Mouse (Mus musculus): ENCODE results near the gene Inhbe. TPM values are rescaled to one million over a fixed set of nuclear protein-coding genes. Genes with fewer than 3 reads are reported as not detected.

Inhbe gene
- polyA plus RNA-seq, 1 experiment from 2014 or later, result 0.03 TPM

DNA sequence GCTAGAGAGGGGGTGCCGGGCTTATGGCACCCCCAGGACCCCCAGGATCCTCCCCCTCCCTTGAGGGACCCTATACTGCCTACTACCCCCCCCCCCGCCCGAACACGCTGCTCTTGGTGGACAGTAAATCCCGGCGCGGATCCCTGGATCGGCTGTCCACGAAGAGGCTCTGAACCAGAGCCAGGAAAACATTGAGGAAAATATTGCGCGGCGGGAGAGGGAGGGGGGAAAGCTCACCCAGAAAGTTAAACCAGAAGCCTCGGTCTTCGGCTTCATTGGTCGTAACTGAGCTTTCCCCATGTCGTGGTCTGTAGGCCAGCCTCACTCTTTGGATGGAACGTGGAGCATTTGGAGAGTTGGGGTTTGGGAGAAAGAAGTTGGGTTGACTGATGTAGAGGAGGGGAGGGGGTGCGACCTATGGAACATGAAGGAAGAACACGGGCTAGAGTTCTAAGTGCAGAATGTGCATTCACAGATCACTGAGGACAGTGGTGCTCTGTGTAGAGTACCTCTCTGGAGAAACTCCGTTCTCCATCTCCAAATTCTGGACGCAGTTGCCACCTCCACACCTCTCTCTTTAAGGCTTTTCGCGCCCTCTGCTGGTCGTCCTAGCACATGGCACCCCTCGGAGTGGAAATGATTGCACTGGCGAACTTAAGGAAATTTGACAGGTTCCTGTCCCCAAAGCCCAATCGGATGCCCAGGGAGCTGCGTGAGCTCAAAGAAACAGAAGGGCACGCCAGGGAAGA, 12.1 kb downstream of the Inhbe start, which contains the start of gene Gli1:
Gene Gli1 (minus strand): TSS at position 84 of the 749 bp plus-strand sequence.
- H3K27me3 ChIP-seq, result peaks cover 35% of the 10 kb centered on the region
- under 1% methylated on average over 29 of the region's 29 CpGs for WGBS
- H3K27ac ChIP-seq, result 0 out of 2 replicates have a peak within 1 kb of the TSS, but pooled peaks have one; percentile 1
- H3K36me3 ChIP-seq, result no peaks in the 10 kb centered on the region
- peak within 1 kb of the TSS; percentile 59 for H3K4me3 ChIP-seq
- H3K9me3 ChIP-seq (replicated peaks), result no peaks in the 10 kb centered on the region
- H3K4me1 ChIP-seq (replicated peaks), result peaks cover 36% of the 10 kb centered on the region
- H3K9ac ChIP-seq, result 0 out of 2 replicates have a peak within 1 kb of the TSS, but pooled peaks have one; percentile 22
- peak; percentile 35; the same call in 1 of the 2 replicates for ATAC-seq (replicated peaks; ENCODE audit: insufficient number of reproducible peaks, insufficient read depth, low FRiP score, low read depth)
- peak within 1 kb of the TSS; percentile 98 for H3K4me2 ChIP-seq

DNA sequence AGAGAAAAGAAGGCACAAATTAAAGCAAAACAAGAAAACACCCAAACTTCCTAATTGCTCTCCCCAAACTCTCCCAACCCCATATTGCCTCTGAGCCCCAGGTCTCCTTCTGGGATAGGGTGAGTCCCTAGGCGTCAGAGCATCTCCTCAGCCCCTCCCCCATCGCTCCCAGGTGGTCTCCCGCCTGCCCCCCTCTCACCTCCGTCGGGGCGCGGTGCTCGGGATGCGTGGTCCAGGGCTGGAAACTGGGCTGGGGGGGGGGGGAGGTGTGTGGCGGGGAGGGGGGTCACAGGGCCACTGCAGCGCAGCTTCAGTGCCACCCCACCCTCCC, 12.9 kb downstream of the Inhbe start:
- 0 out of 2 replicates have a peak overlapping the region, but pooled peaks have one; percentile 22 for H3K9ac ChIP-seq
- no peak for ATAC-seq (replicated peaks; ENCODE audit: insufficient number of reproducible peaks, insufficient read depth, low FRiP score, low read depth)
- WGBS, result 0% methylated on average over 7 of the region's 11 CpGs

DNA sequence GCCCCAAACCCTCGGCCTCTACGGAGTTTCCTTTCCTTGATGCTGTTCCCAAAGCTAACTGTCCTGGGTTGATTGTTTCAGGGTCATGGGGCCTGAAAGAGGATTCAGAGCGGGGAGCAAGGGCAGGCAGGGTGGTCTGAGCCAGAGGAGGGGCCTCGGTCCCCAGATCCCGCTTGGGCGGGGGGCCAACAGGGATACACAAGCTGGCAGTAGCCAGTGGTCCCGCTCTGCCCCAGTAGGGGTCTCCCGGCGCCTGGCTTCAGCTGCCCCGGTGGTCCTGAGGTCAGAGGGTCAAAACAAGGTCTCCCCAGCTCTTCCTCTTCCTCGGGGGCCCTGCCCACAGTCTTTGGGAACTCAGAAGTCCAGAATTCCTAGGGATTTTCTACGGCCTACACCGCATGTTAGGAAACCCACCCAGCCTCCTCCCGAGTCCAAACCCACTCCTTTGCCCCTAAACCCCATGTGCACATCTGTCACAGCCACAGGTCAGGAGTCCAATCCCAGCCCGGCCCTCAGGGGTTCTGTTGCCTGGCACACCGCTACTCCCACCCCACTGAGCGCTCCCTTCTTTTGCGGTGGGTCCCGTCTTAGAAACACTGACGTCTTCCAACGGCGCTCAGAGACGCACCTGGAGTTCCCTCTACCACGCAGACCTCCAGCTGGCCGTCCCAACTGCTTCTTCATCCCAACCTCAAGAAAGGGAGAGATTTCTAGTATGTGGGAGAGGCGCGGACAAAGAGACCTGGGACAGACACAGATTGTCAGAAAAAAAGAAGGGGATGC, 13.4 kb downstream of the Inhbe start:
- no peaks in the 10 kb centered on the region for H3K9me3 ChIP-seq (replicated peaks)
- 0 out of 2 replicates have a peak overlapping the region, but pooled peaks have one; percentile 1 for H3K27ac ChIP-seq
- H3K27me3 ChIP-seq, result peaks cover 48% of the 10 kb centered on the region
- H3K4me3 ChIP-seq, result peak overlapping the region; percentile 59
- H3K36me3 ChIP-seq, result no peaks in the 10 kb centered on the region
- H3K4me1 ChIP-seq (replicated peaks), result peaks cover 36% of the 10 kb centered on the region
- 3% methylated on average over 27 of the region's 27 CpGs for WGBS
- no peak overlapping the region; the same call in 1 of the 2 replicates for H3K9ac ChIP-seq
- ATAC-seq (replicated peaks; ENCODE audit: insufficient number of reproducible peaks, insufficient read depth, low FRiP score, low read depth), result no peak
- peak overlapping the region; percentile 98 for H3K4me2 ChIP-seq

More for the DNA sequence above, 12.9 kb downstream of the Inhbe start:
- Histone ChIP-seq H3K4me2 (peak overlapping the region; percentile 98), H3K4me3 (peak overlapping the region; percentile 59), H3K4me1 (replicated peaks) (peaks cover 36% of the 10 kb centered on the region), H3K9me3 (replicated peaks) (no peaks in the 10 kb centered on the region), H3K36me3 (no peaks in the 10 kb centered on the region), H3K27me3 (peaks cover 43% of the 10 kb centered on the region), H3K27ac (no peak overlapping the region)

DNA sequence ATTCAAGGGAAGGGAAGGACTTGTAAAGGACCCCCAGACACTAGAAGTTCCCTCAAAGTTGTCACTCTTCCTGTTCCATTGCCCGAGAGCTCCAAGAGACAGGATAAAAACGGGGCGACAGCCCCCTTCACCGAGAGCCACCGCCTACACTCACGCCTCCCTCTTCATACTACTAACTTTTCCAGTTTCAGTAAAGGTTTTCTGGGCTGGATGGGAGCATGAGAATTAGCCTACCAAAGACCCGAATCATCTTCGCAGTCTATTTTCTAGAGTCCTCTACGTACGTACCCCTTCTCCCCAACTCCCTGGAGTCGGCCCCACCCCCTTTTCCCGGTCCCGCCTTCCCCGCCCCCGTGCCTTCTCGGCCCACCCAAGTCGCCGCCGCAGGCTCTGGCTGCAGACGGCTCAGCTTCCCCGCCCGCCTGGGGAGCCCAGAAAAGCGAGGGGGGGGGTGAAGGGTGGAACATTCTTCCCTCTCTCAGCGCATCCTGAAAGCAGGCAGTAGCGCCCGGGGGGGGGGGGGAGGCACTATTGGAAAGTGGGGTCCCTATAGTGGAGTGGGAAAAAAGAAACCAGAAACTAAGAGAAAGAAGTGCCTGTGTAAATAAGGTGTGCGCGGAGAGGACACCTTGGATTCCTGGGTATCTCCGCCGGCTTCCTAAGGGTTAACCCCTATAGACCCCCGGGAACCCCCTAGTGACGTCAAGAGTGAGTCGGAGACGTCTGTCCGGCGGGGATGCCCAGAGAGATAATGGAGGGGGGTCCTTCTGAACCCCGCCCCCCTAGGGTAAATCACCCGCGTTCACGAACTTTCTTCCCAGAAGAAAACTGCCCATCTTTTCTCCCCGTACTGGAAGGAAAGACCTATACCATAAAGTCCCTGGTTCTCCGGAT, 14.3 kb downstream of the Inhbe start:
- Histone ChIP-seq H3K4me3 (peak overlapping the region; percentile 59), H3K27ac (peak overlapping the region; percentile 34; the same call in 1 of the 2 replicates)

DNA sequence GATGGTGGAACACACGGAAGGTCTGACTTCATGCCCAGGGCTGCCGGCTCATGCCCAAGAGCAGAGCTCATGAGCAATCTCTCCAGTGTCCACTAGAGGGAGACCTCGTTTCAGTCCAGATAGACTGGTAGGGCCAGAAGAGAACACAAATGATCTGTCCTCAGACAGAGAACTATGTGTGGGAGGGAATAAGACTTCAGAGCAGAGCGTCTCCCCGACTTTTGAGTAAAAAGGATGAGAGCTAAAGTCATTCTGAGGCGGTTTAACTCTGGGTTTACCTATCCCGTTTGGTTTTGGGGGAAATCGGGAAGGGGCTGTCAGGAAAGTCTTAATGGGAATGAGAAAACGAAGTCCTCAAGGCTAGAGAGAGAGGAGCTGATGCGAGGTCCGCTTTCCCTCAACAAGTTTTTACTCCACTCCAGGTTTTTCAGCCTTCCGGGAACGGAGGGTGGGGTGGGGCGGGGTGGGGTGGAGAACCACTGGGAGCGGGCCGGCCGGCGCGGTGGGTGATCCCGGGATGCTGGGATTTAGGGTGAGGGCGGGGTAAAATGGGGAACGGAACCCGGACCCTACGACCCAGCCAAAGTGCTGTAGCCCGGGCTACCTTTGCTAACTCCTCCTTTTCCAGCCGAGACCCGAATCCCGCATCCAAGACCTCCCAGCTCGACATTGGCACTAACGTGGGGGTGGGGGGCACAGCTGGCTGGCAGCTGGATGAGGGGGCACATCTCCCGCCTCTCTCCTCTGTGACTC, 15.1 kb downstream of the Inhbe start:
- under 1% methylated on average over 31 of the region's 31 CpGs for WGBS
- peak overlapping the region; percentile 59 for H3K4me3 ChIP-seq
- H3K4me1 ChIP-seq (replicated peaks), result peaks cover 36% of the 10 kb centered on the region
- peaks cover 49% of the 10 kb centered on the region for H3K27me3 ChIP-seq
- H3K4me2 ChIP-seq, result peak overlapping the region; percentile 98
- no peaks in the 10 kb centered on the region for H3K9me3 ChIP-seq (replicated peaks)
- H3K36me3 ChIP-seq, result no peaks in the 10 kb centered on the region
- peak overlapping the region; percentile 52 for H3K9ac ChIP-seq
- peak; percentile 75 for ATAC-seq (replicated peaks; ENCODE audit: insufficient number of reproducible peaks, insufficient read depth, low FRiP score, low read depth)
- peak overlapping the region; percentile 64; the same call in 1 of the 2 replicates for H3K27ac ChIP-seq

More for the DNA sequence above, 14.3 kb downstream of the Inhbe start:
- Histone ChIP-seq H3K4me2 (peak overlapping the region; percentile 98), H3K27me3 (peaks cover 48% of the 10 kb centered on the region), H3K9me3 (replicated peaks) (no peaks in the 10 kb centered on the region), H3K9ac (peak overlapping the region; percentile 52), H3K4me1 (replicated peaks) (peaks cover 36% of the 10 kb centered on the region), H3K36me3 (no peaks in the 10 kb centered on the region)
- ATAC-seq (replicated peaks; ENCODE audit: insufficient number of reproducible peaks, insufficient read depth, low FRiP score, low read depth), result peak; percentile 12; the same call in 1 of the 2 replicates
- under 1% methylated on average over 40 of the region's 42 CpGs for WGBS

DNA sequence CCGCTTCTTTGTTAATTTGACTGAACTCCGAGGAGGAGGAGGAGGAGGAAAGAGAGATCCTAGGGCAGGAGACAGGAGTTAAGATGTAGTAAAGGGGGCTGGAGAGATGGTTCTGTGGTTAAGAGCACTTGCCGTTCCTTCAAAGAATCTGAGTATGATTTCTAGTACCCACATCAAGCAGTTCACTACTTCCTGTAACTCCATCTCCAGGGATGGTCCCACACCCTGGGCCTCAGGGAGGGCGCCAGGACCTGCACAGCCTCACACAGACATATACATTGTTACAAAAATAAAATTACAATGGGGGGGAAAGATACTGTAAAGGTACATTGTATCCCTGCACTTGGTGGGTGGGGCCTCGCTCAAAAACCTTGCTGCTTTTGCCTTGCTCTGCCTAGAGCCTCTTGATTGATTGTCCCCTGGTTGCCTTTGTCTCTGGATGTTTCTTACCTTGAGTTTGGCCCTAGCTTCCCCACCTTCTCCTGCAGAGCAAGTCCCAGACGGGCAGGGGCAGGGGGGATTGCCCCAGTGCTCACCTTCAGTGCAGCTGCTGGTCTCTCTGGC, 16.6 kb downstream of the Inhbe start:
- Histone ChIP-seq H3K27ac (no peak overlapping the region), H3K27me3 (peaks cover 56% of the 10 kb centered on the region), H3K4me1 (replicated peaks) (peaks cover 36% of the 10 kb centered on the region), H3K9ac (no peak overlapping the region), H3K36me3 (no peaks in the 10 kb centered on the region), H3K9me3 (replicated peaks) (no peaks in the 10 kb centered on the region), H3K4me3 (no peak overlapping the region), H3K4me2 (no peak overlapping the region)
- no peak for ATAC-seq (replicated peaks; ENCODE audit: insufficient number of reproducible peaks, insufficient read depth, low FRiP score, low read depth)
- 74% methylated on average over 6 of the region's 6 CpGs for WGBS

DNA sequence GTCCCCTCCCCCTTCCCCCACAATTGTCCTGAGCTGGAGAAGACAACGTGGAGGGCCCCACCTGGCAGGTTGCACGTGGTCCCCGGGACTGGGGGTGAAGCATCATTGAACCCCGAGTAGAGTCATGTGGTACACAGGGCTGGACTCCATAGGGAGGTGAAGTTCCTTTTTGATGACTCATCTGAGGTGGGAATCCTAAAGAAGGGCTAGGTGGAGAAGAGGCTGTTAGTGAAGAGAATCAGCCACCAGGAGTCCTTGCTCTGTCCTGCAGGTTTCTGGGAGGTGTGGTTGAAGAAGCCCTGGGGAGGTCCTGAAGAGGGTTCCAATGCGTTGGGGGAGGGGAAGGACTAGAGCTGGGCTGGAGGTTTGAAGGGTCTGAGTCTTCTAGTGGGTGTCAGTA, 17.3 kb downstream of the Inhbe start:
- H3K27me3 ChIP-seq, result peaks cover 60% of the 10 kb centered on the region
- no peak overlapping the region for H3K4me3 ChIP-seq
- no peak overlapping the region for H3K27ac ChIP-seq
- H3K9me3 ChIP-seq (replicated peaks), result no peaks in the 10 kb centered on the region
- H3K4me2 ChIP-seq, result no peak overlapping the region
- H3K4me1 ChIP-seq (replicated peaks), result peaks cover 30% of the 10 kb centered on the region
- no peaks in the 10 kb centered on the region for H3K36me3 ChIP-seq
- ATAC-seq (replicated peaks; ENCODE audit: insufficient number of reproducible peaks, insufficient read depth, low FRiP score, low read depth), result no peak
- 54% methylated on average over 5 of the region's 5 CpGs for WGBS
- H3K9ac ChIP-seq, result no peak overlapping the region

DNA sequence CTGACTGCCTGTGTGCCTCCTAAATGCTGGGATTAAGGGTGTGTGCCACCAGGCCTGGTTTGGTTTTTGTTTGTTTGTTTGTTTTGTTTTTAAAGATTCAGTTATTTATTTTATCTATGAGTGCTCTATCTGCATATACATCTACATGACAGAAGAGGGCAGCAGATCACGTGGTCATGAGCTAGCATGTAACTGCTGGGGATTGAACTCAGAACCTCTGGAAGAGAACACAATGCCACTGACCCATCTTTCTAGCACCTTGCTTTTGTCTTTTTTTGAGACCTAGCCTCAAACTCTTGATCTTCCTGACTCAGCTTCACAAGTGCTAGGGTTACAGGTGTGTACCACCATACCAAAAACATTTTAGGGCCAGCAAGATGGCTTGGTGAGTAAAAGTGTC, 18.9 kb downstream of the Inhbe start:
- WGBS, result 41% methylated on average over 1 of the region's 1 CpGs
- Histone ChIP-seq H3K27me3 (peaks cover 59% of the 10 kb centered on the region), H3K4me1 (replicated peaks) (peaks cover 13% of the 10 kb centered on the region), H3K36me3 (no peaks in the 10 kb centered on the region), H3K4me3 (no peak overlapping the region), H3K9me3 (replicated peaks) (no peaks in the 10 kb centered on the region), H3K9ac (no peak overlapping the region), H3K27ac (no peak overlapping the region), H3K4me2 (no peak overlapping the region)
- no peak for ATAC-seq (replicated peaks; ENCODE audit: insufficient number of reproducible peaks, insufficient read depth, low FRiP score, low read depth)

DNA sequence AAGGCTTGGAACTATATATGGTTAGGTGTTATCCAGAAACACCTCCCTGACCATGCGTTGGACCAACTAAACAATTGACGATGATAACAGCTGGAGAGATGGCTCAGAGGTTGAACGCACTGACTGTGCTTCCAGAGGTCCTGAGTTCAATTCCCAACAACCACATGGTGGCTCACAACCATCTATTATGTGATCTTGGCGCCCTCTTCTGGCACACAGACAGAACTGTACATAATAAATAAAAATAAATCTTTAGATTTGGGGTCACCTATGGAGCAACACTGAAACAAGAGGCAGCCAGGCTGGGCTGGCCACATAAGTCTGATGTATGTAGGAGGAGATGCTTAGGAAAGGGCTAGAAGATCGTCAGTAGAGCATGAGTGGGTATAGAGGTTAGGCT, 21.1 kb downstream of the Inhbe start:
- no peaks in the 10 kb centered on the region for H3K9me3 ChIP-seq (replicated peaks)
- H3K27ac ChIP-seq, result no peak overlapping the region
- H3K9ac ChIP-seq, result no peak overlapping the region
- H3K4me3 ChIP-seq, result no peak overlapping the region
- H3K4me2 ChIP-seq, result no peak overlapping the region
- ATAC-seq (replicated peaks; ENCODE audit: insufficient number of reproducible peaks, insufficient read depth, low FRiP score, low read depth), result no peak
- H3K27me3 ChIP-seq, result peaks cover 70% of the 10 kb centered on the region
- WGBS, result 55% methylated on average over 5 of the region's 5 CpGs
- H3K4me1 ChIP-seq (replicated peaks), result no peaks in the 10 kb centered on the region
- no peaks in the 10 kb centered on the region for H3K36me3 ChIP-seq

All from heart, embryonic 15.5 days (tissue).